Mouse (Mus musculus) NIH3T3 (cell line): ENCODE data around the gene Thap2.

Experiments
- DNase-seq: peaks from one replicate; pipeline ENCODE4 v3.0.0-alpha.2; 2012; ENCODE audit warnings: low read depth

The Thap2 gene

GRCm38 (mm10) chr10:115354553-115354952 is 29.7 kb downstream of the Thap2 start:
- peak; percentile 28 for DNase-seq

- DNase-seq = no peak
Measured at GRCm38 (mm10) chr10:115350810-115351397, 33.3 kb downstream of the Thap2 start.

- no peak for DNase-seq
Measured at GRCm38 (mm10) chr10:115349509-115349908, 34.7 kb downstream of the Thap2 start.

DNA sequence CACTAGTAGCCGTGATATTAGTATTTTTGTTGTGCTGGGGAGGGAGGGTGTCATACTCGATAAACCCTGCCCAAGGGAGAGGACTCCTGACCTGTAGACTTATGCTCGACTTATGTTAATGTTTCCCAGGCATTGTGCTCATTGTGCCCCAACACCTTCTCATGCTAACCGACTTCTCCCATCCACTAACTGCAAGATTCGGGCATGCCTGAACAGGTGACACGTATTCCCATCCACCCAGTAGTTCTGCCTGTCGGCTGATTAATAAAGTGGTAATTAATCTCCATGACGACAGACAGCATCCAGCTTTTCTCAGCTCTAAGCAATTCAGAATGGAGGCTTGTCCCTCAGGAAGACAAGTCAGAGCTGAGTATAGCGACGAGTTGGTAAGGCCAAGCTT is 35.2 kb downstream of the Thap2 start:
- no peak for DNase-seq

GRCm38 (mm10) chr10:115348131-115348530 is 36.1 kb downstream of the Thap2 start:
- no peak for DNase-seq

- no peak for DNase-seq
Measured at GRCm38 (mm10) chr10:115346444-115346843, 37.8 kb downstream of the Thap2 start.

GRCm38 (mm10) chr10:115342771-115343425 is 41.3 kb downstream of the Thap2 start:
- no peak for DNase-seq

DNA sequence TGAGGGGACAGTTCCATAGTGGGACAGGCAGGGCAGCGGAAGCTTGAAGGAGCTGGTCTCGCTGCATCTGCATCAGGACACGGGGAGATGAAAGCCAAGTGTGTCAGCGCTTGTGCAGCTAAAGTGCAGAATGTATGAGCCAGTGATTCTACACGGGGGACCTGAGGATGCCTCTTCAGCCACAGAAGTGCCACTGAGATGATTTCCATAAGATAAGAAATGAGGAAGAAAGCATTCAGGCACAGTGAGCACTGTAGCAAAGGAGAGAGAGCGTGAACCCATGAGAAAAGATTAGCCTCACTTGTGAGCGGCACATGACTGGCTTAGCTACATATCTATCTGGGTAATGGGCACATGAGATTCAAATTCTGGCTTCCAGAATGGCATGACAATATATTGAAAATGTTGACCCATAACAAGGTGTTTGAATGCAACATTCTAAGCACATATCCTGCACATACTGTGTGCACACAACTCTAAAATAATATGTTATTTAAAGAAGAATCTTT is 44.4 kb downstream of the Thap2 start:
- DNase-seq = no peak

- no peak for DNase-seq
Measured at GRCm38 (mm10) chr10:115336901-115337300, 47.3 kb downstream of the Thap2 start.

DNA sequence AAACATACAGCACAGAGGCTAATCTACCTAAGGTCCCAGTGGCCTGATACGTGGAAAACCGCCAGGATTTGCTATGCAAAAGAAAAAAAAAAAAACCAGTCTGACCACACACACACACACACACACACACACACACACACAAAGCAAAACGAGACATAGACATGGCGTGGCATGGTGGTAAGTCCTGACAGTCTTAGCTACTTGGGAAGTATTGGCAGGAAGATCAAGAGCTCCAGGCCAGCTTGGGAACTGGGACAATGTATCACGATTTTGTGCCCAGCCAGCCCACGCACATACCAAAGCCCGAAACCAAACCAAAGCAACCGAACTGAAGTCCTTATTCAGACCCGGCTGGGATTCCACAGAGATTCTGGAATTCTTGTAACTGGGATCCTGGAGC is 50.7 kb downstream of the Thap2 start:
- DNase-seq = no peak

GRCm38 (mm10) chr10:115332997-115333396 is 51.2 kb downstream of the Thap2 start:
- no peak for DNase-seq

DNA sequence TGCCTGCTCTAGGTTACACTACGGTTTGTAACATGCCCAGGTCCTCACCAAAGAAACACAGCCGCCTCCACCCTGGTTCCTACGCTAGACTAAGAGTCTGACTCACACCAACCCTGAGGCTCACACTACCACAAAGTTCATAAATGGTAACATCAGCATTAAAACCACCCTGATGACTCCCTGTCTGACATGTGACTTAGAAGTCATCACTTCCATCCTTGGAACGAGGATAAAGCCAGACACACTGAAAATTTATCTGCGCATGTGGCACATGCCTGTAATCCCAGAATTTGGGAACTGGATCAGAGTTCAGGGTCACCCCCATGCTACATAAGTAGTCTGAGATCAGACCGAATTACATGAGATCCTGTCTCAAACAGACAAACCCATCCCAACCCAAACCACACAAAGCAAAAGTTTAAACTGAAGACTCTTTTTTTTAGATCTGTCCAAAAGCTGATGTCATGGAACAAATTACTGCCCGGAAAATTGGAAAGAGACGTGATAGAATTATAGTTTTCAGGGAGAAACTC is 51.8 kb downstream of the Thap2 start:
- peak; percentile 80 for DNase-seq

DNA sequence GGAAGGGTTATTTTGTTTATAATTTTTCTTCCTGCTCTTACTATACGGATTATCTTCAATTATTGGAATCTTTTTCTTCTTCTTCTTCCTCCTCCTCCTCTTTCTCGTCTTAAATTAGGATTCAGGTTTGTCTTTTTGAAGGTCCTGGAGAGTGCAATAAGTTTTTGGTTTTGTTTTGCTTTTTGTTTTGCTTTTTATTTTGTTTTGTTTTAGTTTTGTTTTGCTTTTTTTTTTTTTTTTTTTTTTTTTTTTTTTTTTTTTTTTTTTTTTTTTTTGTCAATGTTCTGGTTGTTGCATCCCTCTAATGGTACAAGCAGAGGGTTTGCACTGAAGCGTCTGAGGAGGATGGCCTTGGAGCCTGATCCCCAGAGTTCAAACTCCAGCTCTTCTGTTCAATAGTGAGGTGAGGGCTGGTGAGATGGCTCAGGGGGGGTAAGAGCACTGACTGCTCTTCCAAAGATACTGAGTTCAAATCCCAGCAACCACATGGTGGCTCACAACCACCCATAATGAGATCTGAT is 55.2 kb downstream of the Thap2 start:
- DNase-seq = peak; percentile 36

DNA sequence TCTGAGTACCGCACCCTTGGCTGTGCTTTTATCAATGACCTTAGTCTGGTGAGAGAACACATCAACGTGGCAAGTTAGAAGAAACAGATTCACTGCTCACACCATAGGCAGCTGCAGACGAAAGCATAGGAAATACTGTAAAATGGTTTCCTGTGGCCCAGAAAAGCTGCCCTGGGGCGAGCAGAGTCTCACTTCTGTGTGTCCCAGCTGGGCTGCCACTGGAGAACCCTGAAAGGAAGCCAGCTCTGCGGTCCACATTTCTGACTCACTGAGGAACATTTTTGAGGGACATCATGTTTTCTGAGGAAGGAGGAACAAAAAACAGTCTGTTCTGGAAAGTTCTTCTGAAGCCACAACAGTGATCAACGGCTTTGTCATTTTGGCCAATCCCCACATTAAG is 55.7 kb downstream of the Thap2 start:
- peak; percentile 86 for DNase-seq

DNA sequence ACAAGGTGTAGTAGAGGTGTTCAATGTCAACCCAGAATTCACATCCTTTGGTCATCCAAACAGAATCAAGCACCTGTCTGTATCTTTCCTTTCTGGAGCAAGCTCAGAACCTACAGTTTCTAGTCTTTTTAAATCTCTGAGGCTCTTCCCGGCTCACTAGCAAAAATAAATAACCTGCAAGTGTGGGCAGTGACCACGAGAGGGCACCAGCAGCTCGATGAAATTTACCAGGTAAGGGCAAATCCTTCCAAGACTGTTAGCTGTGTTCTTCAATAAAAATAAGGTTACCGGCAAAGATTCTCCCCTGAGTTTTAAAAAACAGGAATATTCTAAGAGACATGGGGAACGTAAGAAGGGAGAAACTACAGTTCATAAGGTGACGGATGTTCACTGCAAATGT is 60.9 kb downstream of the Thap2 start:
- DNase-seq = peak; percentile 92

- DNase-seq = no peak
Measured at GRCm38 (mm10) chr10:115321317-115322035, 62.8 kb downstream of the Thap2 start.
